Mouse (Mus musculus) bone marrow, adult 2 months (tissue): ENCODE measurements around the gene Lrrc23.
"Not testable (repeated sequence)": the region's sequence is repeated elsewhere in the genome, so short reads cannot be mapped to it uniquely, and the experiment has no call there.

ENCODE experiments used
- CTCF ChIP-seq: fragments of 200-500 bp; IDR thresholded peaks from 2 replicates; pipeline ENCODE4 v1.5.1; 2011; ENCODE audit warnings: low read length, control low read depth; ENCODE audit not compliant: control insufficient read depth, insufficient read depth
- POLR2A ChIP-seq: fragments of 200-500 bp; IDR thresholded peaks from 2 replicates; pipeline ENCODE4 v1.6.1; 2011; ENCODE audit warnings: low read depth, mild to moderate bottlenecking, control low read depth, low read length, borderline replicate concordance; ENCODE audit not compliant: control insufficient read depth

GRCm38 (mm10) chr6:124810566-124811402 lies 31.3 kb upstream of the Lrrc23 start:
- not testable (repeated sequence) for TF ChIP-seq CTCF, POLR2A
